In genomic region chr3:88138336-88139242, GRCm38 (mm10) we compare ENCODE assay signal across 8 mouse cellular contexts. TPM values are rescaled to one million over a fixed set of nuclear protein-coding genes. Genes with fewer than 3 reads are reported as not detected.
DNase-seq lines count a peak whose midpoint lies in the region; ATAC-seq lines count a peak whose summit lies in the region.

No protein-coding gene starts in this region.

- peaks cover 24% of the 10 kb centered on the region for H3K4me1 ChIP-seq in hindbrain, embryonic 16.5 days (ENCODE audit: control insufficient read depth, insufficient read depth, low read depth, low read length)

- peak overlapping the region; percentile 64 for H3K4me3 ChIP-seq in hindbrain, embryonic 16.5 days (ENCODE audit: low read length)
- peak overlapping the region; percentile 53 for H3K4me3 ChIP-seq in macrophage (ENCODE audit: inconsistent target)

- no peaks in the 10 kb centered on the region for H3K36me3 ChIP-seq in hindbrain, embryonic 16.5 days (ENCODE audit: control insufficient read depth, insufficient read depth, low read length)
- no peaks in the 10 kb centered on the region for H3K36me3 ChIP-seq in macrophage (ENCODE audit: inconsistent target)

- H3K27ac ChIP-seq in hindbrain, embryonic 16.5 days (ENCODE audit: low read depth, low read length) = peak overlapping the region; percentile 89
- H3K27ac ChIP-seq in macrophage = peak overlapping the region; percentile 99

- peaks cover 9% of the 10 kb centered on the region for H3K79me2 ChIP-seq in macrophage (ENCODE audit: inconsistent target)

- H3K9me3 ChIP-seq in hindbrain, embryonic 16.5 days (ENCODE audit: control insufficient read depth, low read length) = no peaks in the 10 kb centered on the region

- ATAC-seq in hindbrain, embryonic 16.5 days = peak; percentile 79

- peak overlapping the region; percentile 72 for H3K9ac ChIP-seq in hindbrain, embryonic 16.5 days (ENCODE audit: low read depth, low read length)

- H3K4me2 ChIP-seq in hindbrain, embryonic 16.5 days (ENCODE audit: low read length) = peak overlapping the region; percentile 99

- DNase-seq in R1 (ENCODE audit: low read depth, low spot score) = peak; percentile 94
- DNase-seq in cerebellum, postnatal 36 days = peak; percentile 91 to 93
- peak; percentile 97 for DNase-seq in gastrocnemius, adult 18-20 months (ENCODE audit: low spot score)
- peak; percentile 97 to 98 for DNase-seq in left cerebral cortex, adult 18-20 months (ENCODE audit: low spot score in 2 of 2)
- peak; percentile 98 for DNase-seq in right cerebral cortex, adult 18-20 months
- DNase-seq in urinary bladder, postnatal 10 days (ENCODE audit: low spot score) = peak; percentile 82

- under 1% methylated on average over 32 of the region's 32 CpGs for WGBS in hindbrain, embryonic 16.5 days
- WGBS in macrophage (ENCODE audit: missing documents) = 0% methylated on average over 32 of the region's 32 CpGs

- no peaks in the 10 kb centered on the region for H3K27me3 ChIP-seq in hindbrain, embryonic 16.5 days (replicated peaks; ENCODE audit: control insufficient read depth, insufficient read depth, low read length)

RNA-seq across cellular contexts. Expression of gene Mef2d, which starts 3.6 kb away (rescaled TPM):
- 100 to 1,000 TPM; 174 to 196 TPM for total RNA-seq in gastrocnemius, adult 18-20 months (2021)
- 16.4 and 24.1 TPM in 2 replicates for polyA plus RNA-seq in hindbrain, embryonic 16.5 days (2015; fragmentation: Nextera tagmentation; extraction: Ambion mirVana)
- 100 to 1,000 TPM; 210 to 213 TPM for total RNA-seq in left cerebral cortex, adult 18-20 months (2021)
- total RNA-seq in macrophage (2018; cell fraction: chromatin; rRNA removed) = 100 to 1,000 TPM in 17 of 26 experiments, 10 to 100 TPM in 9; 29.4 to 174 (median 111) TPM
- total RNA-seq in macrophage (2018; cell fraction: cytosol; rRNA removed) = 10 to 100 TPM; 29.8 to 74.5 (median 47.8) TPM
- total RNA-seq in macrophage (2018; cell fraction: nucleus; rRNA removed) = 100 to 1,000 TPM in 10 of 26 experiments, 10 to 100 TPM in 16; 36.8 to 163 (median 85.6) TPM
- polyA plus RNA-seq in macrophage (2018) = 37.8 to 68.1 TPM (median 46.3 TPM) in 3 replicates

RNA-seq across cellular contexts. Expression of gene Iqgap3, which starts 56.8 kb away (rescaled TPM):
- total RNA-seq in gastrocnemius, adult 18-20 months (2021) = under 1 TPM; 0.21 to 0.39 TPM
- polyA plus RNA-seq in hindbrain, embryonic 16.5 days (2015; fragmentation: Nextera tagmentation; extraction: Ambion mirVana) = 2.8 and 3.8 TPM in 2 replicates
- under 1 TPM; 0.16 to 0.30 TPM for total RNA-seq in left cerebral cortex, adult 18-20 months (2021)
- total RNA-seq in macrophage (2018; cell fraction: chromatin; rRNA removed) = 10 to 100 TPM in 8 of 26 experiments, 1 to 10 TPM in 18; 1.6 to 22.0 (median 5.7) TPM
- total RNA-seq in macrophage (2018; cell fraction: cytosol; rRNA removed) = 1 to 10 TPM in 24 of 26 experiments, under 1 TPM in 2; 0.82 to 5.2 (median 2.1) TPM
- total RNA-seq in macrophage (2018; cell fraction: nucleus; rRNA removed) = 10 to 100 TPM in 1 of 26 experiments, 1 to 10 TPM in 25; 1.3 to 14.6 (median 3.6) TPM
- 2.5 to 4.1 TPM (median 3.7 TPM) in 3 replicates for polyA plus RNA-seq in macrophage (2018)

Comparison
In these comparisons a context has a peak if more than half of its experiments do, and no peak if none do; other contexts are left out.
1. Peak in every context shown above with its lines: DNase-seq, ATAC-seq, H3K4me3 ChIP-seq and H3K27ac ChIP-seq.